Mouse (Mus musculus): ENCODE measurements around the gene Krtap28-13. TPM values are rescaled to one million over a fixed set of nuclear protein-coding genes. Genes with fewer than 3 reads are reported as not detected.

The Krtap28-13 gene
- not detected in 2 replicates for polyA plus RNA-seq (2015; fragmentation: Nextera tagmentation; extraction: Ambion mirVana)

GRCm38 (mm10) chr1:83060643-83061042 lies at the start of gene Krtap28-13:
Gene Krtap28-13, plus strand, starts transcription at chr1:83060930.

GRCm38 (mm10) chr1:83038109-83038672 lies 22.5 kb upstream of the Krtap28-13 start, which contains the start of gene Slc19a3:
Gene Slc19a3, minus strand, starts transcription at chr1:83038448.

DNA sequence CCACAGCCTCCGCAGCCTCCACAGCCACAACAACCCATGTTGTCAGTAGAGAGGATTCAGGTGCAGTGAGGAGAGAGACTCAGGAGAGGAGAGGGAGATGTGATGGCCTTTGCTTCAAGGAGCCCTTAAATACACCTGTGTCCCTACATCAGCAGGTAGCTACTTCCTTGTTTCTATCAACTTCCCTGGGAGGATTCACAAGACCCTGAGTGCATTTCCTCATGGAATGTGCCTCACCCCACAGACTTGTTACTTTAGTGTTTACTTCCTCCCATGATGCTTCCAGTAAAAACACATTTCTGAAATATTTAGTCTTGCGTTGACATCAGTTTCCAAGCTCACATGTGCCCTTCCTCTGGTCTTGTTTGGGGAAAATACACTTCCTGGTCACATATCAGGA lies 18.4 kb upstream of the Krtap28-13 start, which contains the start of gene Krtap28-10:
Krtap28-10 (minus strand) TSS at position 101 of the 400 bp plus-strand sequence.

GRCm38 (mm10) chr1:83044882-83045427 lies 15.8 kb upstream of the Krtap28-13 start, which contains the start of gene Gm47969:
Gene Gm47969, plus strand, starts transcription at chr1:83044932.

GRCm38 (mm10) chr1:83059278-83059677 lies 1.5 kb upstream of the Krtap28-13 start, which contains the start of gene A030005K14Rik:
Gene A030005K14Rik, minus strand, starts transcription at chr1:83059378.

Other genes with a start within 250 kb of the Krtap28-13 start
- gene Agfg1, start 221.4 kb upstream of the Krtap28-13 start, polyA plus RNA-seq (2015; fragmentation: Nextera tagmentation; extraction: Ambion mirVana), result 22.7 and 23.4 TPM in 2 replicates
- gene A030005L19Rik, start 147.6 kb upstream of the Krtap28-13 start, polyA plus RNA-seq (2015; fragmentation: Nextera tagmentation; extraction: Ambion mirVana), result not detected in 2 replicates
- gene A030014E15Rik, start 136.0 kb upstream of the Krtap28-13 start, polyA plus RNA-seq (2015; fragmentation: Nextera tagmentation; extraction: Ambion mirVana), result not detected in 2 replicates
- not detected in 2 replicates for gene Gm6217, start 129.5 kb upstream of the Krtap28-13 start, polyA plus RNA-seq (2015; fragmentation: Nextera tagmentation; extraction: Ambion mirVana)
- not detected in 2 replicates for gene A030003K21Rik, start 117.5 kb upstream of the Krtap28-13 start, polyA plus RNA-seq (2015; fragmentation: Nextera tagmentation; extraction: Ambion mirVana)
- not detected in 2 replicates for gene Gm7544, start 104.9 kb upstream of the Krtap28-13 start, polyA plus RNA-seq (2015; fragmentation: Nextera tagmentation; extraction: Ambion mirVana)
- gene Gm47955, start 100.6 kb upstream of the Krtap28-13 start, polyA plus RNA-seq (2015; fragmentation: Nextera tagmentation; extraction: Ambion mirVana), result not detected in 2 replicates
- gene Gm47959, start 60.4 kb upstream of the Krtap28-13 start, polyA plus RNA-seq (2015; fragmentation: Nextera tagmentation; extraction: Ambion mirVana), result not detected in 2 replicates
- gene Slc19a3, start 22.5 kb upstream of the Krtap28-13 start, polyA plus RNA-seq (2015; fragmentation: Nextera tagmentation; extraction: Ambion mirVana), result 1.3 TPM in 2 replicates
- not detected in 2 replicates for gene Krtap28-10, start 18.4 kb upstream of the Krtap28-13 start, polyA plus RNA-seq (2015; fragmentation: Nextera tagmentation; extraction: Ambion mirVana)
- gene Gm47969, start 16.0 kb upstream of the Krtap28-13 start, polyA plus RNA-seq (2015; fragmentation: Nextera tagmentation; extraction: Ambion mirVana), result not detected in 2 replicates
- not detected in 2 replicates for gene A030005K14Rik, start 1.6 kb upstream of the Krtap28-13 start, polyA plus RNA-seq (2015; fragmentation: Nextera tagmentation; extraction: Ambion mirVana)
- gene Ccl20, start 55.8 kb downstream of the Krtap28-13 start, polyA plus RNA-seq (2015; fragmentation: Nextera tagmentation; extraction: Ambion mirVana), result not detected in 2 replicates
- 1.6 and 1.7 TPM in 2 replicates for gene Daw1, start 98.8 kb downstream of the Krtap28-13 start, polyA plus RNA-seq (2015; fragmentation: Nextera tagmentation; extraction: Ambion mirVana)